Mouse (Mus musculus) MEL (cell line): ENCODE results near the gene Hectd3. TPM values are rescaled to one million over a fixed set of nuclear protein-coding genes. Genes with fewer than 3 reads are reported as not detected.

ENCODE experiments used
- DNase-seq: peaks from one replicate; pipeline ENCODE4 v3.0.0; 2011; ENCODE audit warnings: low read depth, low spot score
- H3K27ac ChIP-seq: 2 replicates; pipeline ENCODE4 v1.5.1; 2012; ENCODE audit warnings: low read depth, mild to moderate bottlenecking, control low read depth, low read length, moderate library complexity; ENCODE audit not compliant: control insufficient read depth
- H3K27me3 ChIP-seq, 2 experiments: fragments of 150-350 bp in 1 of 2; sonication (generic) in 1 of 2; 2 replicates each; pipeline ENCODE4 v1.6.1; 2012; ENCODE audit warnings: low read length in 2 of 2, mild to moderate bottlenecking in 2 of 2, improper control_type of control experiment in 1 of 2, moderate library complexity in 1 of 2; ENCODE audit not compliant: insufficient read depth in 2 of 2, control insufficient read depth in 1 of 2
- H3K36me3 ChIP-seq, 2 experiments: 2 replicates each; pipeline ENCODE4 v1.6.1; 2012 to 2014; ENCODE audit warnings: low read length in 2 of 2, improper control_type of control experiment in 1 of 2, inconsistent platforms in 1 of 2, mild to moderate bottlenecking in 1 of 2; ENCODE audit not compliant: insufficient read depth in 2 of 2, control insufficient read depth in 1 of 2
- H3K4me1 ChIP-seq, 2 experiments: fragments of 150-350 bp in 1 of 2; sonication (generic) in 1 of 2; 2 replicates each; pipeline ENCODE4 v1.6.1; 2012; ENCODE audit warnings: low read length in 2 of 2, improper control_type of control experiment in 1 of 2, mild to moderate bottlenecking in 1 of 2; ENCODE audit not compliant: insufficient read depth in 2 of 2, control insufficient read depth in 1 of 2
- H3K4me3 ChIP-seq, 2 experiments: fragments of 150-350 bp in 1 of 2; sonication (generic) in 1 of 2; 2 replicates each; pipeline ENCODE4 v1.5.1; 2012; ENCODE audit warnings: low read depth in 2 of 2, low read length in 2 of 2, mild to moderate bottlenecking in 2 of 2, moderate library complexity in 2 of 2, control low read depth in 1 of 2, improper control_type of control experiment in 1 of 2; ENCODE audit not compliant: control insufficient read depth in 1 of 2, insufficient read depth in 1 of 2
- H3K79me2 ChIP-seq: 2 replicates; pipeline ENCODE4 v1.6.1; 2012; ENCODE audit warnings: mild to moderate bottlenecking, low read length, moderate library complexity; ENCODE audit not compliant: control insufficient read depth, poor library complexity, insufficient read depth
- H3K9ac ChIP-seq: 2 replicates; pipeline ENCODE4 v1.6.1; 2012; ENCODE audit warnings: low read depth, mild to moderate bottlenecking, control low read depth, low read length, moderate library complexity; ENCODE audit not compliant: control insufficient read depth, poor library complexity, severe bottlenecking
- H3K9me3 ChIP-seq: fragments of 150-350 bp; sonication (generic); replicated peaks from 2 replicates; pipeline ENCODE4 v1.6.1; 2012; ENCODE audit warnings: mild to moderate bottlenecking, low read length, improper control_type of control experiment, moderate library complexity; ENCODE audit not compliant: insufficient read depth
- CHD1 ChIP-seq: IDR thresholded peaks from 2 replicates; pipeline ENCODE4 v1.6.1; 2012; ENCODE audit warnings: low read depth, mild to moderate bottlenecking, inconsistent platforms, low read length, improper control_type of control experiment
- CHD2 ChIP-seq: IDR thresholded peaks from 2 replicates; pipeline ENCODE4 v1.6.1; 2011; ENCODE audit warnings: low read length, improper control_type of control experiment
- CTCF ChIP-seq, 3 experiments: IDR thresholded peaks in 2 of 3; conservative IDR thresholded peaks in 1 of 3; 2 replicates each; pipeline ENCODE4 v1.5.1; 2011 to 2012; ENCODE audit warnings: low read length in 3 of 3, low read depth in 2 of 3, mild to moderate bottlenecking in 2 of 3, improper control_type of control experiment in 1 of 3, inconsistent platforms in 1 of 3, mixed read lengths in 1 of 3, moderate library complexity in 1 of 3; ENCODE audit not compliant: control insufficient read depth in 1 of 3, insufficient read depth in 1 of 3, poor library complexity in 1 of 3, severe bottlenecking in 1 of 3
- ELF1 ChIP-seq: IDR thresholded peaks from 2 replicates; pipeline ENCODE4 v1.6.1; 2014; ENCODE audit warnings: low read depth, mild to moderate bottlenecking, inconsistent platforms, low read length, improper control_type of control experiment, moderate library complexity
- GABPA ChIP-seq: IDR thresholded peaks from 2 replicates; pipeline ENCODE4 v1.6.1; 2012; ENCODE audit warnings: low read depth, mild to moderate bottlenecking, inconsistent platforms, low read length, improper control_type of control experiment, moderate library complexity
- GATA1 ChIP-seq: IDR thresholded peaks from 2 replicates; pipeline ENCODE4 v1.6.1; 2011; ENCODE audit warnings: low read depth, low read length, improper control_type of control experiment
- HCFC1 ChIP-seq: IDR thresholded peaks from 2 replicates; pipeline ENCODE4 v1.6.1; 2012; ENCODE audit warnings: low read depth, mild to moderate bottlenecking, inconsistent platforms, low read length, improper control_type of control experiment, moderate library complexity
- KAT2A ChIP-seq: conservative IDR thresholded peaks from 2 replicates; pipeline ENCODE4 v1.6.1; 2012; ENCODE audit warnings: low read depth, low read length, improper control_type of control experiment, inconsistent platforms
- MAX ChIP-seq: IDR thresholded peaks from 2 replicates; pipeline ENCODE4 v1.6.1; 2011; ENCODE audit warnings: low read length, improper control_type of control experiment
- MEF2A ChIP-seq: IDR thresholded peaks from 2 replicates; pipeline ENCODE4 v1.6.1; 2014; ENCODE audit warnings: low read depth, mild to moderate bottlenecking, inconsistent platforms, low read length, improper control_type of control experiment; ENCODE audit not compliant: poor library complexity, insufficient replicate concordance, severe bottlenecking; ENCODE audit errors: extremely low read depth
- MYB ChIP-seq: IDR thresholded peaks from 2 replicates; pipeline ENCODE4 v1.6.1; 2011; ENCODE audit warnings: mild to moderate bottlenecking, low read depth, low read length, improper control_type of control experiment
- RCOR1 ChIP-seq: IDR thresholded peaks from 2 replicates; pipeline ENCODE4 v1.6.1; 2012; ENCODE audit warnings: low read depth, mild to moderate bottlenecking, inconsistent platforms, low read length, improper control_type of control experiment
- SIN3A ChIP-seq: IDR thresholded peaks from 2 replicates; pipeline ENCODE4 v1.6.1; 2012; ENCODE audit warnings: low read length, improper control_type of control experiment, inconsistent platforms
- SMC3 ChIP-seq: IDR thresholded peaks from 2 replicates; pipeline ENCODE4 v1.6.1; 2011; ENCODE audit warnings: low read depth, low read length, improper control_type of control experiment
- TAL1 ChIP-seq: IDR thresholded peaks from 2 replicates; pipeline ENCODE4 v1.6.1; 2012; ENCODE audit warnings: mild to moderate bottlenecking, inconsistent platforms, low read length, moderate library complexity, mixed read lengths
- TBP ChIP-seq: IDR thresholded peaks from 2 replicates; pipeline ENCODE4 v1.8.0; 2011; ENCODE audit warnings: low read depth, low read length, improper control_type of control experiment
- USF1 ChIP-seq: IDR thresholded peaks from 2 replicates; pipeline ENCODE4 v1.6.1; 2014; ENCODE audit warnings: low read depth, mild to moderate bottlenecking, inconsistent platforms, low read length, improper control_type of control experiment, moderate library complexity
- ZC3H11A ChIP-seq: IDR thresholded peaks from 2 replicates; pipeline ENCODE4 v1.6.1; 2012; ENCODE audit warnings: low read depth, mild to moderate bottlenecking, inconsistent platforms, low read length, improper control_type of control experiment
- ZKSCAN1 ChIP-seq: IDR thresholded peaks from 2 replicates; pipeline ENCODE4 v1.6.1; 2012; ENCODE audit warnings: low read depth, mild to moderate bottlenecking, inconsistent platforms, low read length, improper control_type of control experiment, moderate library complexity
- ZNF384 ChIP-seq: IDR thresholded peaks from 2 replicates; pipeline ENCODE4 v1.6.1; 2012; ENCODE audit warnings: low read depth, mild to moderate bottlenecking, inconsistent platforms, low read length, improper control_type of control experiment
- polyA plus RNA-seq, 2 experiments: library from polyadenylated mRNA; stranded (reverse) in 1 of 2; unstranded in 1 of 2; fragments of >175 nt in 1 of 2; fragments of >200 nt in 1 of 2; gene quantifications; 2 replicates each; pipeline versions ENCODE4 v1.2.1 to v1.2.4; 2012; ENCODE audit warnings: low replicate concordance in 2 of 2, low read depth in 1 of 2; ENCODE audit not compliant: insufficient read length in 2 of 2, insufficient read depth in 1 of 2, missing spikeins in 1 of 2
- total RNA-seq: library from RNA; depleted of rRNA; stranded (reverse); fragments of 300-350 nt; gene quantifications from 2 replicates; pipeline ENCODE4 v1.2.3, GENCODE M21; 2012

Hectd3 gene
- total and polyA plus RNA-seq, 3 experiments = 9.8 to 19.1 TPM; not detected in 1

GRCm38 (mm10) chr4:116986400-116987121, 8.6 kb upstream of the Hectd3 start (continued):
- TF ChIP-seq MEF2A (no peak), MAX (peak; percentile 30; the same call in 1 of the 2 replicates), HCFC1 (peak; percentile 56; the same call in 1 of the 2 replicates), ZC3H11A (peak; percentile 37; the same call in 1 of the 2 replicates), SIN3A (peak; percentile 71), GABPA (no peak), GATA1 (0 out of 2 replicates have a peak, but pooled peaks have one; percentile 17), ZKSCAN1 (no peak), CHD2 (no peak), RCOR1 (no peak), TAL1 (0 out of 2 replicates have a peak, but pooled peaks have one; percentile 1), TBP (0 out of 2 replicates have a peak, but pooled peaks have one; percentile 30), MYB (no peak), CTCF (IDR thresholded peaks at IDR 0.05 in 2 of 3, conservative IDR thresholded peaks at IDR 0.05 in 1 of 3; ENCODE audit: control insufficient read depth in 1 of 3, insufficient read depth in 1 of 3, low read depth in 2 of 3, low read length in 3 of 3, poor library complexity in 1 of 3, severe bottlenecking in 1 of 3) (peak; percentile 42 to 93 (median 90)), SMC3 (peak; percentile 79), ELF1 (no peak), CHD1 (no peak), KAT2A (no peak), USF1 (no peak), ZNF384 (no peak)

GRCm38 (mm10) chr4:116987122-116987456, 8.0 kb upstream of the Hectd3 start:
- Histone ChIP-seq H3K9ac (no peak overlapping the region), H3K79me2 (no peaks in the 10 kb centered on the region), H3K27me3 (no peaks in the 10 kb centered on the region), H3K9me3 (no peaks in the 10 kb centered on the region), H3K4me3 (no peak overlapping the region), H3K36me3 (no peaks in the 10 kb centered on the region; a peak in 1 of 4 replicates), H3K27ac (no peak overlapping the region), H3K4me1 (0 out of 4 replicates have a peak, but pooled peaks cover 0 to 6% of the 10 kb centered on the region in 2 experiments)
- DNase-seq = no peak
- 0 out of 6 replicates have a peak, but pooled peaks of 1 of the 3 experiments have one; percentile 4 for TF ChIP-seq CTCF (IDR thresholded peaks at IDR 0.05 in 2 of 3, conservative IDR thresholded peaks at IDR 0.05 in 1 of 3; ENCODE audit: control insufficient read depth in 1 of 3, insufficient read depth in 1 of 3, low read depth in 2 of 3, low read length in 3 of 3, poor library complexity in 1 of 3, severe bottlenecking in 1 of 3)
- TF ChIP-seq TAL1 = no peak
- peak; percentile 14; the same call in 1 of the 2 replicates for TF ChIP-seq RCOR1
- no peak for TF ChIP-seq TBP
